Mouse (Mus musculus): ENCODE measurements around the gene Nos1. TPM values are rescaled to one million over a fixed set of nuclear protein-coding genes. Genes with fewer than 3 reads are reported as not detected.
"Not testable (repeated sequence)": the region's sequence is repeated elsewhere in the genome, so short reads cannot be mapped to it uniquely, and the experiment has no call there.

The Nos1 gene
- total RNA-seq, 2 experiments from 2014 or later: 71.3 to 76.9 TPM

DNA sequence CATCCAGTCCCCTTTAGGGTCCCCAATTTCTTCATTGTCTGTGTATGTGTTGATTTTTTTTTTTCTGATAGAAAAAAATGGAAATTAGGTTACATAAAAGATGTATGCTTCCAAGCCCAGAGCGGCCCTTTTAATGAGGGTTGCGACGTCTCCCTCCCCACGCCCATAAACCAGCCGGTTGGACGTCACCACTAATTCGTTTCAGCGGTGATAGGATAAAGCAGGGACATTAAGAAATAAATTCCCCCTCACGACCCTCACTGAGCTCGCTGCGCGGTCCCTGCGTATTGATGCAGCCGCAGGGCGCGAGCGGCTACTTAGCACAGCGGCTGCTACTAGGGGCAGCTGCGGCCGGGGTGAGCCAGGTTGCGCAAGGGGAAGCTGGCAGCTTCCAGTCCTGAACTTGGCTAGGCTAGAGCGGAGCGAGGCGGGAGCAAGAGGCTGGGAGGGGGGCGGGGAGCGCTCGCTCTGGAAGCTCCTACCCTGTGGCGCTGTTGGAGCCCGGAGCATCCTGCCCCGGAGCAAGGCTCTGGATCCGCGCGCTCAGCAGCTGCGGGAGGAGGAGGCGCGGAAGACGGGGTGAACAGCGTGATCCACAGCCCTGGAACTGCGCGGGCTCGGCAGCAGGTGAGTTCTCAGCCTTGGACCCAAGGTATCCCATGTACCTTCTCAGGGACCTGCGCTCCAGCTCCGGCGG lies 61.0 kb downstream of the Nos1 start:
- Histone ChIP-seq H3K27ac (peak overlapping the region; percentile 94), H3K4me3 (peak overlapping the region; percentile 69)

DNA sequence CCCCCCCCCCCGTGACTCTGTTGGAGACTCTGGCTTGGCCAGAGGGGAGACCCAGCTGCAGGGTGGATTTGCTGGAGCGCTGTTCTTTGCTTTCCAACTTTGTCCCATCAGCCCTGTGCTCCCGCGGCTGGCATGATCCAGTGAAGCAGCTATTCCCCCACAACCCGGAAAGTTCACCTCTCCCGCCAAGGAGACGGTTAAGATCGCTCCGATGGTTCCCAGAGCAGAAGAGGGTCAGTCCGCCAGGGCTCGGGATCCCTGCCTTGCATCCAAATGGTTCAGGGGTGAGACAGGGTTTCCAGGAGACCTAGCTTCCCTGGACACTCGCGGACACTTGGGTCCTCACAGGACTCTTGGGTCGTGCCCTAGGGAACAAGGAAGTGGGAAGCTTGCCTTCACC lies 61.9 kb downstream of the Nos1 start:
- H3K27ac ChIP-seq: peak overlapping the region; percentile 94; the same call in 1 of the 2 replicates
- DNase-seq (ENCODE audit: low spot score in 2 of 2): no peak
- H3K4me3 ChIP-seq: peak overlapping the region; percentile 69
- no peak for TF ChIP-seq CTCF (conservative IDR thresholded peaks at IDR 0.05)

More for the DNA sequence above, 61.0 kb downstream of the Nos1 start:
- DNase-seq (ENCODE audit: low spot score in 2 of 2): peak in 1 of 2 experiments; percentile 43
- TF ChIP-seq CTCF (conservative IDR thresholded peaks at IDR 0.05): no peak

DNA sequence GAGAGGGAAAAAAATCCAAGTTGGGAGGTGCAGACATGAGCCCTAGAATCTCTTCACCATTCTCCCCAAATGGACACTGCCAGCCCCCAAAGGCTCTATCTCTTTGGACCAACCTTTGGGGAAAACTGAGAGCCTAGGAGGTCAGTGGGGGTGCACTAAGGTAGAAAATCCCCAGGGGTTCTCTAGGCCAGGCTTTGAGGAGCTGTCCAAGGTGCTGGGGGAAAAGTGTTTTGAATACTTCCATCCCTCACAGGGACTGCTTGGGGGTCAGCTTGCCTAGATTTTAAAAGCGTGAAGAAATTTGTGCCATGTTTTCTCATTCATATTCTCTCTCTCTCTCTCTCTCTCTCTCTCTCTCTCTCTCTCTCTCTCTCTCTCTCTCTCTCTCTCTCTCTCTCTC lies 63.8 kb downstream of the Nos1 start:
- DNase-seq (ENCODE audit: low spot score in 2 of 2): no peak

DNA sequence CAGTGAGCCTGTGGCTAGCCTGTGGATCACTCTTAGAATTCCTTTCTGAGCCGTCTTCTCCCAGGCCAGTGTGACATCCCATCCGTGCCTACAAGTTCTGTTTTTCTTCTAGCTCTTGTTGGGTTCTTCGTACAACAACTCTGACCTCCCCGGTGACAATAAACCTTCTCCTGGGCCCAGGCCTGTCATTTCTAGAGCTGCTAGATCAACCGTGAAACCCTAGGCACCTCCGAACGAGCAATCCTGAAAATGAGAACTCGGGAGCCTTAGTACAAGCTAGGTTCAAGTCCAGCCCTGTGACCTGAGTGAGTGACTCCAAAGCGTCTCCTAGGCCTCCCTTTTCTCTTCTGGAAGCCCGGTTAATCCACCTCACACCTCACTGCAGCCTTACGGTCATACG lies 69.6 kb downstream of the Nos1 start:
- DNase-seq (ENCODE audit: low spot score in 2 of 2): no peak
- Histone ChIP-seq H3K27ac (no peak overlapping the region), H3K4me3 (no peak overlapping the region)
- no peak for TF ChIP-seq CTCF (conservative IDR thresholded peaks at IDR 0.05)

More for the DNA sequence above, 63.8 kb downstream of the Nos1 start:
- TF ChIP-seq CTCF (conservative IDR thresholded peaks at IDR 0.05): no peak
- H3K4me3 ChIP-seq: no peak overlapping the region
- H3K27ac ChIP-seq: no peak overlapping the region

DNA sequence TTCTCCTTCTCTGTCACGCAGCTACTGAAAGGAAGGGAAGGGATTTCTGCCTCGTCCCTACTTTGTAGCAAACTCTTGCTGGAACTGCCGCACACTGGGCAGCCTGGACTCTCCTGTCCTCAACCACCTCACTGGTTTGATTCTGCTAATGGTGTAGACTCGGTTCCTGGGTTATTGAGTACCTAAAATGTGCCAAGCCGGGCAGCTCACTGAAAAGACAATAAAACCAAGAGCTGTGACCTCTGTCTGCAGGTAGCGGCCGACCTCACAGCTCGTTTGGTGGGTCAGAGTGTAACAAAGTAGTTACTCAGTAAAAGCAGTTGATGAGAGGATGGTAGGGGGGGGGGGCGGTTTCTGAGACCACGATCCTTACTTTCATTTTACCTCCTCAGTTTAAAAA lies 72.9 kb downstream of the Nos1 start:
- DNase-seq (ENCODE audit: low spot score in 2 of 2): no peak
- TF ChIP-seq CTCF (conservative IDR thresholded peaks at IDR 0.05): no peak

DNA sequence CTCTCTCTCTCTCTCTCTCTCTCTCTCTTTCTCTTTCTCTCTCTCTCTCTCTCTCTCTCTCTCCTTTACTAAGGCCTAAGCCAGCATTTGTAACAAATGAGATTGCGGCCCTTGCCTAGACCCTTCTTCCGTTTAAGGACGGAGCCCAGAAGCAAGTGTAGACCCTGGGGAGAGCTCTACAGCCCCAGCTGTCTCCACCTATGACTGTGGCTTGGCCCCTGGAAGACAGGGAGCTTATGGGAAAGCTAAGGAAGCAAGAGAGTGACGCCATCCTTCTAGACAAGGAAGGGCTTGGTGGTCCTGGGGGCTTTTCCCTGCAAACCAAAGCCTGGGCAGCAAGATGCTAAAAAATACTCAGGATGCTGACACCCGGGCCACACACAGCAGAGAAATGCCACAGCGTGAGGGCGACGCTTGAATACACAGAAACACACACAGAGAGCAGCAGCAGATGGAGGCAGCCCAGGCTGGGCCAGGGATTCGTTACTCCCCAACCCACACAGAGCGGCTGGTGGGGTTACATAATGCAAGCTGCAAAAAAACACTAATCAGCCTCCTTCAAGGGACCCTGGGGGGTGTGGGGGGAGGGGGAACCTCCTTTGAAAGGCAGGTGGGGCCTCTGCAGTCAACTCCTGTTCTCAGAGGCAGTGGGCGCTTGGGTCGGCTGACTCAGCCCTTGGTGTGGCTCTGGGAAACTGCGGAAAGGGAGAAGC lies 83.9 kb downstream of the Nos1 start:
- H3K27ac ChIP-seq: peak overlapping the region; percentile 94
- TF ChIP-seq CTCF (conservative IDR thresholded peaks at IDR 0.05): no peak
- peak; percentile 75 to 88 for DNase-seq (ENCODE audit: low spot score in 2 of 2)
- H3K4me3 ChIP-seq: no peak overlapping the region

More for the DNA sequence above, 72.9 kb downstream of the Nos1 start:
- no peak overlapping the region for H3K27ac ChIP-seq
- no peak overlapping the region for H3K4me3 ChIP-seq

DNA sequence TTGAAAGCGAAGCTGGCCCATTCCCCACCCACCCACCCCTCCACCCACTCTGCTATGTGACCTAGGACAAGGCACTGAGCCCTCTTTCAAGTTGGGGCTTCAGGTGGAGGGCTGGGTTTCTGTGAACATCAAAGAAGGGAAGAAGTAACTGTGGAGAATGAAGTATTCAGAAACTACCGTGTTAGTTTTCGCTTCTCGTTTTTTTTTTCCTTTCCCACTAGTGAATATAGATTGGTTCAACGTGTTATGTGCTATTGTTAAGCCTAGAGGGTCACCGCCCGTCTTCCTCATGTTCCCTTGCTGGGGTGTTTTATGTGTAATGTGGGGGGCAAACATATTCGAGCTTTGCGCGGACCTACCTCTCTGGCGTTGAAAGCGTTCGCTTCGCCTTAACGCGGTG lies 85.0 kb downstream of the Nos1 start:
- no peak for DNase-seq (ENCODE audit: low spot score in 2 of 2)
- TF ChIP-seq CTCF (conservative IDR thresholded peaks at IDR 0.05): no peak
- no peak overlapping the region for H3K4me3 ChIP-seq

DNA sequence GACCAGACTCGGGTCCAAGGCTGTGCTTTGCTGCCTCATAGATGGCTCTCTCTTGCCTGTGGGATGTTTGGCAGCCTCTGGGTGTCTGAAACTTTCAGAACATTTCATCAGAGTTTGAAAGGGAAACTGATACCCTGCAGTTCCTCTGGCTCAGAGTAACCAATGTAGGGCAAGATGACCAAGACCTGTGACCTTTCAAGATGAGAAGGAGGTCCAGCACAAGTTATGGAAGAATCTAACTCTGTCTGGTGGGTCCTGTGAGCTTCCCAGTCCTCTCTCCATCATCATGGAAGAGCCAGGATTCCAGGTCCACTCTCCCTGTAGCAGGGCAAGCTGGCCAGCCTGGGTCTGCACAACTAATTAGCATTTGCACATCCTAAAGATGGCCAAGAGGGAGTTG lies 90.8 kb downstream of the Nos1 start:
- no peak overlapping the region for H3K27ac ChIP-seq
- DNase-seq (ENCODE audit: low spot score in 2 of 2): no peak
- TF ChIP-seq CTCF (conservative IDR thresholded peaks at IDR 0.05): no peak
- H3K4me3 ChIP-seq: no peak overlapping the region

More for the DNA sequence above, 85.0 kb downstream of the Nos1 start:
- no peak overlapping the region for H3K27ac ChIP-seq

DNA sequence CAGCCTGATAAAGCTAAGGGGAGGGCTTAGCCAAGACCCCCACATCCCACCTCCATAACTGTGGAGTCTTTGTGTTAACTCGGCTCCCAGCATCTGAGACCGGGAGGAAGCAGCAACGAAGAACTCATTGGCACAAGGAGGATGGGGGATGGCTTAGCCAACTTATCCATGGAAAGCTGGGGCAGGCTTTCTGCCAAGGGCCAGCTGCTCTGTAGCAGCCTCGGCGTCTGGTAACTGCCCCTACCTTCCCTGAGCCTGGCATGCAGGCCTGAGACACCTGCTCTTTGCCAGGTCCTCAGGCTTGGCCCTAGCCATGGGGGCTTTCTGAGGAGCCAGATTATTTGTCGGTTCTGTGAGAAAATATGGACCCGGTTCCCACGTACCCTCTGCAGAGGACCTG lies 93.0 kb downstream of the Nos1 start:
- TF ChIP-seq CTCF (conservative IDR thresholded peaks at IDR 0.05): no peak
- DNase-seq (ENCODE audit: low spot score in 2 of 2): no peak
- Histone ChIP-seq H3K4me3 (no peak overlapping the region), H3K27ac (no peak overlapping the region)

DNA sequence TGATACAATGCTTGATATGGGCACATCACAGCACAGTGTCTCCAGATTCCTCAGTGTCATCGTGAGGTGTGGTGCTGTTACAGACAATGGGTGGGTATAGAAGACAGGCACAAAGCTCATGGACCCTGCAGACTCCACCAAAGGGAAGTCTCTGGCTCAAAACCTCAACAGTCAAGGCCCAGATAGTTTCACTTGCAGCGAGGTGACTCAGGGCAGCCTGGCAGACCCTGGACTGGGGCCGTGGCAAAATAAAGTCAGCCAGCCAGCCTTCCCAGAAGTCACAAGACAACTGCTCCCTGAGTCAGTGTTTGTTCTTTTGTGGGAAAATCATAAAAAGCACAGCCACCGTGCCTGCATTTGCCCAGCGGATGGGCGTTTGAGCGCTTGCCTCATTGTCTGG lies 93.4 kb downstream of the Nos1 start:
- DNase-seq (ENCODE audit: low spot score in 2 of 2): no peak
- Histone ChIP-seq H3K4me3 (no peak overlapping the region), H3K27ac (no peak overlapping the region)
- TF ChIP-seq CTCF (conservative IDR thresholded peaks at IDR 0.05): no peak

DNA sequence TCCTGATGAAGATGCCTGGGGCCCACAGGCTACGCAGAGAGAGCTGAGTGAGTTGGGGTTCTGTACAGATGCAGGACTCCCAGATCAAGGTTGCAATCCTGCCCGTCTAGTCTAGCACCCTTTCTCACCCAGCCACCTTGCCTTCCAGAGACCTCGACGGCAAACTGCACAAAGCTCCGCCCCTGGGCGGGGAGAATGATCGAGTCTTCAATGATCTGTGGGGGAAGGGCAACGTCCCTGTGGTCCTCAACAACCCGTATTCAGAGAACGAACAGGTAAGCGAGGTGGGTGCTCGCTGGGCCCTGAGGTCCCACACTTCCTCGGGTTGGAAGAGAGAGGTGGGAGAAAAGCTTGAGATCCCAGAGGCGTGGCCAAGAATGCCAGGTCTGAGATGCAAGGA lies 98.3 kb downstream of the Nos1 start:
- Histone ChIP-seq H3K4me3 (no peak overlapping the region), H3K27ac (no peak overlapping the region)
- no peak for DNase-seq (ENCODE audit: low spot score in 2 of 2)
- TF ChIP-seq CTCF (conservative IDR thresholded peaks at IDR 0.05): no peak

DNA sequence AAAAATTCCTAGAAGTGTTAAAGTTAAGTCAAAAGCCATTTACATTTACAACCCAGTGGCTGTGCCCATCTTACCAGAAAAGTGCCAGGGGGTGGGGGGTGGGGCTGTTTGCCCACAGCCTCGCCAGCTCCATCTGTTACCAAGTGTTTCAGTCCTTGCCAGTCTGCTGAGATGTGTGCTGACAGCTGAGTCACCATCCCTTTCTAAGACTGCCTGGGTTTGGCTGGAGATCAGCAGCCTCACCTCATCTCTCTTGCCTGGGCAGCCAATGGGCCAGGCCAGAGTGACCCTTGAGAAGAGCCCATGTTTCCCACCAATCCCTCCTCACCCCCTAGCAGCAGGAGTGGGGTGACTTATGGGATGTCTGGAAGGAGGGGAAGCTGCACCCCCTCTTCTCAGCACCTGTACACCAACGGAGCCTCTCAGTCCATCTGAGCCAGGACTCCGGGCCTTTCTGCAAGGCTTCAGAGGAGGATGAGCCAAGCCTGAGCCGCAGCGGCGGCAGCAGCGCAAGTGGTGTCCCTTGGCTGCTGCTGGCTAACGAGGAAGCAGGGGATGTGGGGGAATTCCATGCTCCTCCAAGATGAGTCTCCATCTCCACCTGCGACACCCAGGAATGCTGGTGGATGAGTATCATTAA lies 100.2 kb downstream of the Nos1 start:
- H3K27ac ChIP-seq: peak overlapping the region; percentile 53; the same call in 1 of the 2 replicates
- H3K4me3 ChIP-seq: no peak overlapping the region
- DNase-seq (ENCODE audit: low spot score in 2 of 2): peak in 1 of 2 experiments; percentile 26
- no peak for TF ChIP-seq CTCF (conservative IDR thresholded peaks at IDR 0.05)

DNA sequence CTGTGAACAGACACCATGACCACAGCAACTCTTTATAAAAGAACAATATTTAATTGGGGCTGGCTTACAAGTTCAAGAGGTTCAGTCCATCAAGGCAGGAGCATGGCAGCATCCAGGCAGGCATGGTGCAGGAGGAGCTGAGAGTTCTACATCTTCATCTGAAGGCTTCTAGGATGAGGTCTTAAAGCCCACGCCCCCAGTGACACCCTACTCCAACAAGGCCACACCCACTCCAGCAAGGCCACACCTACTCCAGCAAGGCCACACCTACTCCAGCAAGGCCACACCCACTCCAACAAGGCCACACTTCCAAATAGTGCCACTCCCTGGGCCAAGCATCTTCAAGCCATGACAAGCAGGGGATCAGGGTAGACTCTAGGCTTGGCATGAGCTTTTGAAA lies 101.6 kb downstream of the Nos1 start:
- not testable (repeated sequence) for DNase-seq (ENCODE audit: low spot score in 2 of 2); H3K4me3 ChIP-seq; H3K27ac ChIP-seq

Measured in layer of hippocampus, adult 2 months (tissue).